Mouse (Mus musculus) forebrain, embryonic 14.5 days (tissue): Measurements from ENCODE around the gene Angptl1. TPM values are rescaled to one million over a fixed set of nuclear protein-coding genes. Genes with fewer than 3 reads are reported as not detected.

Source experiments
- ATAC-seq: fragments of 200-750 bp; cut with Nextera tagmentation; 2 replicates; pipeline ENCODE4 v1.8.0; 2017; ENCODE audit warnings: mild to moderate bottlenecking, moderate library complexity
- DNase-seq: peaks from one replicate; pipeline ENCODE4 v3.0.0-alpha.2; 2015; ENCODE audit warnings: low spot score
- H3K27ac ChIP-seq: fragments of 300-500 bp; sonication (generic); 2 replicates; pipeline ENCODE4 v1.5.1; 2014; ENCODE audit warnings: low read depth, mild to moderate bottlenecking, control low read depth, low read length, moderate library complexity
- H3K27me3 ChIP-seq: fragments of 300-500 bp; sonication (generic); replicated peaks from 2 replicates; pipeline ENCODE4 v1.6.1; 2014; ENCODE audit warnings: low read length, control low read depth, mixed read lengths; ENCODE audit not compliant: control insufficient read depth, insufficient read depth
- H3K36me3 ChIP-seq: fragments of 300-500 bp; sonication (generic); 2 replicates; pipeline ENCODE4 v1.6.1; 2014; ENCODE audit warnings: low read length, control low read depth; ENCODE audit not compliant: control insufficient read depth, insufficient read depth
- H3K4me1 ChIP-seq: fragments of 300-500 bp; sonication (generic); 2 replicates; pipeline ENCODE4 v1.6.1; 2014; ENCODE audit warnings: antibody characterized with exemption, low read length, control low read depth; ENCODE audit not compliant: control insufficient read depth, insufficient read depth
- H3K4me2 ChIP-seq: fragments of 300-500 bp; sonication (generic); 2 replicates; pipeline ENCODE4 v1.6.1; 2014; ENCODE audit warnings: mild to moderate bottlenecking, control low read depth, low read length
- H3K4me3 ChIP-seq: fragments of 300-500 bp; sonication (generic); 2 replicates; pipeline ENCODE4 v1.5.1; 2014; ENCODE audit warnings: low read depth, low read length, control low read depth
- H3K9ac ChIP-seq: fragments of 300-500 bp; sonication (generic); 2 replicates; pipeline ENCODE4 v1.6.1; 2014; ENCODE audit warnings: mild to moderate bottlenecking, low read length, control low read depth, moderate library complexity
- H3K9me3 ChIP-seq: fragments of 300-500 bp; sonication (generic); replicated peaks from 2 replicates; pipeline ENCODE4 v1.6.1; 2016; ENCODE audit warnings: low read length, control low read depth, mixed read lengths; ENCODE audit not compliant: control insufficient read depth
- WGBS: fragments of 180-500 bp; shearing (Covaris S2); extraction: QIAGEN DNeasy Blood & Tissue Kit; methylation state at CpG from one replicate; pipeline ENCODE4 v1.1.7; 2014; 5-methylcytosine and 5-hydroxymethylcytosine counted together
- polyA plus RNA-seq: library from polyadenylated mRNA; unstranded; fragments of >200 nt; fragmentation: Nextera tagmentation; extraction: Ambion mirVana; gene quantifications from 2 replicates; pipeline ENCODE4 v1.2.1, GENCODE M21; 2014

Angptl1 gene
- polyA plus RNA-seq, 1 experiment from 2014 or later: 1.1 TPM

- ATAC-seq (peak; percentile 89), DNase-seq (peak; percentile 87)
- WGBS: 3% methylated on average over 6 of the region's 6 CpGs
- no peak overlapping the region for H3K9ac ChIP-seq
- peak overlapping the region; percentile 35 for H3K4me2 ChIP-seq
- no peaks in the 10 kb centered on the region for H3K27me3 ChIP-seq
- no peak overlapping the region for H3K4me3 ChIP-seq
- no peaks in the 10 kb centered on the region for H3K9me3 ChIP-seq
- H3K36me3 ChIP-seq: no peaks in the 10 kb centered on the region
- H3K27ac ChIP-seq: peak overlapping the region; percentile 45; the same call in 1 of the 2 replicates
- peaks cover 12% of the 10 kb centered on the region for H3K4me1 ChIP-seq
Measured at GRCm38 (mm10) chr1:156838695-156839094, 333 bp downstream of the Angptl1 start.

- Histone ChIP-seq H3K27ac (no peak overlapping the region), H3K4me1 (peaks cover 12% of the 10 kb centered on the region), H3K4me2 (no peak overlapping the region), H3K4me3 (no peak overlapping the region), H3K9me3 (no peaks in the 10 kb centered on the region), H3K9ac (no peak overlapping the region), H3K36me3 (no peaks in the 10 kb centered on the region), H3K27me3 (no peaks in the 10 kb centered on the region)
- DNase-seq: peak; percentile 25
- WGBS: 81% methylated on average over 11 of the region's 11 CpGs
- ATAC-seq: no peak
Measured at GRCm38 (mm10) chr1:156841625-156842339, 3.4 kb downstream of the Angptl1 start.

GRCm38 (mm10) chr1:156847098-156847497 is 8.7 kb downstream of the Angptl1 start:
- Histone ChIP-seq H3K9me3 (no peaks in the 10 kb centered on the region), H3K4me2 (no peak overlapping the region), H3K4me1 (no peaks in the 10 kb centered on the region), H3K9ac (no peak overlapping the region), H3K4me3 (no peak overlapping the region), H3K27me3 (no peaks in the 10 kb centered on the region), H3K36me3 (no peaks in the 10 kb centered on the region), H3K27ac (no peak overlapping the region)
- DNase-seq (no peak), ATAC-seq (no peak)
- 88% methylated on average over 4 of the region's 4 CpGs for WGBS

- Histone ChIP-seq H3K27ac (no peak overlapping the region), H3K4me3 (no peak overlapping the region), H3K9ac (no peak overlapping the region), H3K4me2 (no peak overlapping the region), H3K4me1 (no peaks in the 10 kb centered on the region), H3K27me3 (no peaks in the 10 kb centered on the region), H3K9me3 (no peaks in the 10 kb centered on the region), H3K36me3 (no peaks in the 10 kb centered on the region)
- ATAC-seq (no peak), DNase-seq (no peak)
- WGBS: 88% methylated on average over 9 of the region's 9 CpGs
Measured at GRCm38 (mm10) chr1:156852409-156852808, 14.0 kb downstream of the Angptl1 start.

GRCm38 (mm10) chr1:156852872-156853271 is 14.5 kb downstream of the Angptl1 start:
- no peaks in the 10 kb centered on the region for H3K36me3 ChIP-seq
- no peaks in the 10 kb centered on the region for H3K27me3 ChIP-seq
- H3K9me3 ChIP-seq: no peaks in the 10 kb centered on the region
- H3K4me2 ChIP-seq: no peak overlapping the region
- no peaks in the 10 kb centered on the region for H3K4me1 ChIP-seq
- DNase-seq: no peak
- no peak overlapping the region for H3K27ac ChIP-seq
- ATAC-seq: no peak
- H3K9ac ChIP-seq: no peak overlapping the region
- 81% methylated on average over 5 of the region's 5 CpGs for WGBS
- no peak overlapping the region for H3K4me3 ChIP-seq

GRCm38 (mm10) chr1:156854558-156854957 is 16.2 kb downstream of the Angptl1 start:
- WGBS: 98% methylated on average over 4 of the region's 4 CpGs

GRCm38 (mm10) chr1:156856666-156857065 is 18.3 kb downstream of the Angptl1 start:
- Histone ChIP-seq H3K27ac (no peak overlapping the region), H3K9me3 (no peaks in the 10 kb centered on the region), H3K4me1 (no peaks in the 10 kb centered on the region), H3K9ac (no peak overlapping the region), H3K27me3 (no peaks in the 10 kb centered on the region), H3K4me2 (no peak overlapping the region), H3K36me3 (no peaks in the 10 kb centered on the region), H3K4me3 (no peak overlapping the region)
- ATAC-seq: no peak
- DNase-seq: no peak
- WGBS: 88% methylated on average over 2 of the region's 2 CpGs

More at GRCm38 (mm10) chr1:156854558-156854957, 16.2 kb downstream of the Angptl1 start:
- no peaks in the 10 kb centered on the region for H3K36me3 ChIP-seq
- H3K4me1 ChIP-seq: no peaks in the 10 kb centered on the region
- DNase-seq (no peak), ATAC-seq (no peak)
- H3K27me3 ChIP-seq: no peaks in the 10 kb centered on the region
- no peaks in the 10 kb centered on the region for H3K9me3 ChIP-seq
- no peak overlapping the region for H3K9ac ChIP-seq
- no peak overlapping the region for H3K4me2 ChIP-seq
- no peak overlapping the region for H3K4me3 ChIP-seq
- H3K27ac ChIP-seq: no peak overlapping the region

- no peak overlapping the region for H3K4me3 ChIP-seq
- H3K4me2 ChIP-seq: no peak overlapping the region
- H3K4me1 ChIP-seq: no peaks in the 10 kb centered on the region; the same call in 1 of the 2 replicates
- no peak overlapping the region for H3K27ac ChIP-seq
- no peak for DNase-seq
- H3K9ac ChIP-seq: no peak overlapping the region
- WGBS: 88% methylated on average over 2 of the region's 2 CpGs
- no peaks in the 10 kb centered on the region for H3K9me3 ChIP-seq
- no peak for ATAC-seq
- no peaks in the 10 kb centered on the region for H3K27me3 ChIP-seq
- H3K36me3 ChIP-seq: no peaks in the 10 kb centered on the region
Measured at GRCm38 (mm10) chr1:156859156-156859555, 20.8 kb downstream of the Angptl1 start.

- DNase-seq (no peak), ATAC-seq (no peak)
- 77% methylated on average over 2 of the region's 2 CpGs for WGBS
- Histone ChIP-seq H3K27ac (no peak overlapping the region), H3K4me2 (no peak overlapping the region), H3K27me3 (no peaks in the 10 kb centered on the region), H3K36me3 (no peaks in the 10 kb centered on the region), H3K4me1 (no peaks in the 10 kb centered on the region; the same call in 1 of the 2 replicates), H3K4me3 (no peak overlapping the region), H3K9me3 (no peaks in the 10 kb centered on the region), H3K9ac (no peak overlapping the region)
Measured at GRCm38 (mm10) chr1:156859711-156860250, 21.4 kb downstream of the Angptl1 start.
